Mouse (Mus musculus) E14TG2a.4 (cell line): ENCODE data around the gene Ssbp2.

ENCODE experiments used
- H3K27me3 ChIP-seq: 2 replicates; pipeline ENCODE4 v1.6.1; 2014; ENCODE audit warnings: low read length, control low read depth; ENCODE audit not compliant: insufficient read depth
- H3K36me3 ChIP-seq: 2 replicates; pipeline ENCODE4 v1.6.1; 2014; ENCODE audit warnings: low read length, control low read depth; ENCODE audit not compliant: insufficient read depth
- H3K4me1 ChIP-seq: replicated peaks from 2 replicates; pipeline ENCODE4 v1.6.1; 2014; ENCODE audit warnings: low read depth, low read length, control low read depth
- H3K4me3 ChIP-seq: replicated peaks from 2 replicates; pipeline ENCODE4 v1.5.1; 2014; ENCODE audit warnings: mild to moderate bottlenecking, low read length
- H3K9me3 ChIP-seq: 2 replicates; pipeline ENCODE4 v1.6.1; 2014; ENCODE audit warnings: low read length, control low read depth
- CTCF ChIP-seq: conservative IDR thresholded peaks from 2 replicates; pipeline ENCODE4 v1.5.1; 2014; ENCODE audit warnings: low read length
- NANOG ChIP-seq: IDR thresholded peaks from 2 replicates; pipeline ENCODE4 v1.6.1; 2014; ENCODE audit warnings: borderline replicate concordance, low read length, mixed read lengths
- POU5F1 ChIP-seq: IDR thresholded peaks from 2 replicates; pipeline ENCODE4 v1.6.1; 2014; ENCODE audit warnings: low read length, borderline replicate concordance

Gene Ssbp2

DNA sequence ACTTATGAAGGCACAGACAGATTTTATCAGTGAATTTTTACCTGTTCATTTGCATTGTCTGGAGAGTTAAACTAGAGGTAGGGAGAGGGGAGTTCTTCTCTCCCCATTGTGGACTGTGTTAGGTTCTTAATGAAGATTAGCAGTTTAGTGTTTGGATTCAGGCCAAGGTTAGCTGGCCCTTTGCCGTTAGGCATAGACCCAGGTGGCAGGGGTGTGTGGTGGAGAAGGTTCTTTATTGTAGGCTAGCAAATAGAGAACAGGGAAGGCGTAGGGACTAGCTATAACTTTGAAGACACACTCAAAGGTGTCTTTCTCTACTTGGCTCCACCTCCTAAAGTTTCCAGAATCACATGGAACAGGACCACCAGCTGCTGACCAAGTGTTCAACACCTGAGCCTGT lies 11.5 kb downstream of the Ssbp2 start:
- Histone ChIP-seq H3K36me3 (no peaks in the 10 kb centered on the region), H3K27me3 (no peaks in the 10 kb centered on the region), H3K9me3 (0 out of 2 replicates have a peak, but pooled peaks cover 1% of the 10 kb centered on the region), H3K4me3 (no peak overlapping the region), H3K4me1 (no peaks in the 10 kb centered on the region)
- no peak for TF ChIP-seq NANOG
- no peak for TF ChIP-seq CTCF
- no peak for TF ChIP-seq POU5F1

DNA sequence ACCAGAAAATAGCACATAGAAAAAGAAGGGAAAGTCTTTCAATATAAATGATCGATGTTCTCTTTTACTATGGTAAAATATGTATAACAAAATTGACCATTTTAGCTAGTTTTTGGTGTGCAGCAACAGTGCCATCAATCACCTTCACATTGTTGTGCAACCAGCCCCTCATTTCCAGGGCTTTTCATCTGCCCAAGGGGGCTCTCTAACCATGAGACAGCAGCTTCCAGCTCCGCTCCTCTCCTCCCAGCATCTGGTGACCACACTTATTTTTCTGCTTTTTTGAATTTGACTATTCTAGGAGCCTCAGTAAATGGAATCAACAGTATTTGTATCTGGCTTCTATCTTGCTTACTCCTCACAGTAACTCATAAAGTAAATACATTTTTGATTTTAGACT lies 11.9 kb downstream of the Ssbp2 start:
- no peak overlapping the region for H3K4me3 ChIP-seq
- no peak for TF ChIP-seq POU5F1
- TF ChIP-seq NANOG: no peak
- no peak for TF ChIP-seq CTCF
- no peaks in the 10 kb centered on the region for H3K36me3 ChIP-seq
- H3K9me3 ChIP-seq: 0 out of 2 replicates have a peak, but pooled peaks cover 3% of the 10 kb centered on the region
- no peaks in the 10 kb centered on the region for H3K27me3 ChIP-seq
- no peaks in the 10 kb centered on the region for H3K4me1 ChIP-seq

DNA sequence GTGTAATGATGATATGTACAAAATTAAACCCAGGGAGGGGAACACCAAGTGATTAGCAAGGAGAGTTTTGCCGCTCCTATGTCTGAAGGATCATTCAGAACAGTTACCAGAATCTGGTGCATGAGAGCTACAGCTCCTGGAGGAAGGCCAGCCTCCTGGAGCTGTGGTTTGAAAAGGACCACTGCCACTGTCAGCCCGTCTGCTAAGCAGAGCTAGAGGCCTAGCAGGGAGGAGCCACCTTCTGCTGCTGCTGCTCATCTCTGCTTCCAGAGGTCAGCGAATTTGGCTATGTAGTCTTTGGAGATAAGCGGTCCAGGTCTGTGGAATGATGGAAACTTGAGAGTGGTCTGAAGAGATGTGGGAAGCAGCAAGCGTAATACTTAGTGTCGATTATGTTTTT lies 13.4 kb downstream of the Ssbp2 start:
- Histone ChIP-seq H3K4me3 (no peak overlapping the region), H3K36me3 (no peaks in the 10 kb centered on the region), H3K4me1 (no peaks in the 10 kb centered on the region), H3K9me3 (0 out of 2 replicates have a peak, but pooled peaks cover 3% of the 10 kb centered on the region), H3K27me3 (no peaks in the 10 kb centered on the region)
- no peak for TF ChIP-seq CTCF
- TF ChIP-seq POU5F1: no peak
- no peak for TF ChIP-seq NANOG

GRCm38 (mm10) chr13:91474027-91474426 lies 13.9 kb downstream of the Ssbp2 start:
- Histone ChIP-seq H3K27me3 (no peaks in the 10 kb centered on the region), H3K4me1 (no peaks in the 10 kb centered on the region), H3K4me3 (no peak overlapping the region), H3K36me3 (no peaks in the 10 kb centered on the region), H3K9me3 (0 out of 2 replicates have a peak, but pooled peaks cover 3% of the 10 kb centered on the region)
- TF ChIP-seq NANOG (no peak), CTCF (no peak), POU5F1 (no peak)

DNA sequence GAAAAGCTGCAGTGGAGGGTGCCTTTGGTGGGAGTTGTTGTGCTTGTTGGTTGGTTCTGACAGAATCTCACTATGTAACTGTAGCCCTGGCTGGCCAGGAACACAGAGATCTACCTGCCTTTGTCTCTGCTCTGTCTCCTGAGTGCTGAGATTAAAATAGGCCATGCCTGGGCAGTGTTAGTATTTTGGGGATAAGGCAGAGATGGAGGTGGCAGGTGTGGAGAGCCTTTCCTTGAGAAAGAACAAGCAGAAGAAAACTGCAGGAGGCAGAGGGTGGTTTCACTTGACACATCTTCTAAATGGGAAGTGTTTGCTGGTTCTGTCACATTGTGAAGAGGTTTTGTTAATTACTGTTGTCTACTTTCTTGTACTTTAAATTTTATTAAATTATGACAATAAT lies 15.8 kb downstream of the Ssbp2 start:
- H3K4me1 ChIP-seq: no peaks in the 10 kb centered on the region
- TF ChIP-seq POU5F1 (no peak), NANOG (no peak), CTCF (no peak)
- H3K27me3 ChIP-seq: no peaks in the 10 kb centered on the region

GRCm38 (mm10) chr13:91476596-91477100 lies 16.6 kb downstream of the Ssbp2 start:
- TF ChIP-seq POU5F1: no peak
- TF ChIP-seq NANOG: no peak
- no peak for TF ChIP-seq CTCF
- no peaks in the 10 kb centered on the region for H3K36me3 ChIP-seq
- no peaks in the 10 kb centered on the region for H3K27me3 ChIP-seq
- H3K9me3 ChIP-seq: 0 out of 2 replicates have a peak, but pooled peaks cover 3% of the 10 kb centered on the region
- H3K4me3 ChIP-seq: no peak overlapping the region
- no peaks in the 10 kb centered on the region for H3K4me1 ChIP-seq

More for the DNA sequence above, 15.8 kb downstream of the Ssbp2 start:
- no peaks in the 10 kb centered on the region for H3K36me3 ChIP-seq
- no peak overlapping the region for H3K4me3 ChIP-seq
- 0 out of 2 replicates have a peak, but pooled peaks cover 3% of the 10 kb centered on the region for H3K9me3 ChIP-seq

DNA sequence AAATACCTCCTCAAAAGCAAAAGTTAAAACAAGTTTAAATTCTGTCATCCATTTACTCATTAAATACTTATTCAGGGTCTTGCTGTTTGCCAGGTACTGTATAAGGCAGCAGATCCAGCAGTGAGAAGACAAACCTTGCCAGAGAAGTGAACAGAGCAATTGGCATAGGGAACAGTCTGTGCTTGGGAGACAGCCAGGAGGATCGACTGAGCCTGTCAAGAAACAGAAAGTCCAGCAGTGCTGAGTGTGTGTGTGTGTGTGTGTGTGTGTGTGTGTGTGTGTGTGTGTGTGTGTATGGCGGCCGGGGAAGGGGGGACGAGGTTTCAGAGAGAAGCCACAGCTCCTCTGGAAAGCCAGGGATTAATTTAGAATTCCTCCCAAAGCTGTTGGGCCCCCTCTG lies 17.9 kb downstream of the Ssbp2 start:
- 0 out of 2 replicates have a peak, but pooled peaks cover 3% of the 10 kb centered on the region for H3K9me3 ChIP-seq
- H3K4me1 ChIP-seq: no peaks in the 10 kb centered on the region
- H3K36me3 ChIP-seq: no peaks in the 10 kb centered on the region
- TF ChIP-seq NANOG: no peak
- no peak for TF ChIP-seq POU5F1
- TF ChIP-seq CTCF: no peak
- H3K27me3 ChIP-seq: no peaks in the 10 kb centered on the region
- H3K4me3 ChIP-seq: no peak overlapping the region

GRCm38 (mm10) chr13:91484303-91484702 lies 24.2 kb downstream of the Ssbp2 start:
- H3K27me3 ChIP-seq: no peaks in the 10 kb centered on the region

GRCm38 (mm10) chr13:91492133-91492532 lies 32.0 kb downstream of the Ssbp2 start:
- Histone ChIP-seq H3K4me3 (no peak overlapping the region), H3K9me3 (peaks cover 20% of the 10 kb centered on the region), H3K4me1 (no peaks in the 10 kb centered on the region), H3K36me3 (no peaks in the 10 kb centered on the region; the same call in 1 of the 2 replicates), H3K27me3 (no peaks in the 10 kb centered on the region)
- TF ChIP-seq POU5F1: no peak
- TF ChIP-seq NANOG: no peak
- no peak for TF ChIP-seq CTCF

More at GRCm38 (mm10) chr13:91484303-91484702, 24.2 kb downstream of the Ssbp2 start:
- H3K36me3 ChIP-seq: no peaks in the 10 kb centered on the region
- TF ChIP-seq NANOG: no peak
- TF ChIP-seq CTCF: no peak
- no peak for TF ChIP-seq POU5F1
- H3K4me3 ChIP-seq: no peak overlapping the region
- H3K9me3 ChIP-seq: no peaks in the 10 kb centered on the region
- no peaks in the 10 kb centered on the region for H3K4me1 ChIP-seq
